Mouse (Mus musculus) heart, adult 2 months (tissue): Measurements from ENCODE around the gene Stox1. TPM values are rescaled to one million over a fixed set of nuclear protein-coding genes. Genes with fewer than 3 reads are reported as not detected.

Experiments
- DNase-seq, 2 experiments: peaks; one replicate each; pipeline ENCODE4 v3.0.0; 2021
- H3K27ac ChIP-seq: fragments of 200-600 bp; 2 replicates; pipeline ENCODE4 v1.8.1; 2022
- H3K27me3 ChIP-seq: fragments of 200-500 bp; 2 replicates; pipeline ENCODE4 v1.6.1; 2012; ENCODE audit warnings: mild to moderate bottlenecking, low read length, inconsistent platforms, mixed read lengths; ENCODE audit not compliant: control insufficient read depth, insufficient read depth
- H3K36me3 ChIP-seq: fragments of 200-500 bp; 2 replicates; pipeline ENCODE4 v1.6.1; 2012; ENCODE audit warnings: low read length, inconsistent platforms; ENCODE audit not compliant: control insufficient read depth, insufficient read depth
- H3K4me1 ChIP-seq: fragments of 200-500 bp; 2 replicates; pipeline ENCODE4 v1.6.1; 2011; ENCODE audit warnings: low read length; ENCODE audit not compliant: control insufficient read depth, insufficient read depth
- H3K4me3 ChIP-seq: fragments of 200-600 bp; 2 replicates; pipeline ENCODE4 v1.8.1; 2022
- H3K79me2 ChIP-seq: fragments of 200-500 bp; replicated peaks from 2 replicates; pipeline ENCODE4 v1.6.1; 2012; ENCODE audit warnings: mild to moderate bottlenecking, inconsistent platforms, low read length, moderate library complexity, mixed read lengths; ENCODE audit not compliant: control insufficient read depth, insufficient read depth
- H3K9ac ChIP-seq: fragments of 200-500 bp; 2 replicates; pipeline ENCODE4 v1.6.1; 2012; ENCODE audit warnings: low read depth, mild to moderate bottlenecking, control low read depth, inconsistent platforms, low read length, mixed read lengths
- CTCF ChIP-seq: fragments of 200-600 bp; IDR thresholded peaks from 2 replicates; pipeline ENCODE4 v1.8.1; 2022; ENCODE audit warnings: antibody characterized with exemption, mild to moderate bottlenecking, moderate library complexity
- EP300 ChIP-seq: fragments of 200-500 bp; IDR thresholded peaks from 2 replicates; pipeline ENCODE4 v1.6.1; 2011; ENCODE audit warnings: low read depth, low read length, control low read depth; ENCODE audit not compliant: insufficient read depth
- POLR2A ChIP-seq: fragments of 200-500 bp; IDR thresholded peaks from 2 replicates; pipeline ENCODE4 v1.6.1; 2011; ENCODE audit warnings: mild to moderate bottlenecking, low read depth, low read length, control low read depth; ENCODE audit not compliant: insufficient read depth
- WGBS: fragments of 180-500 bp; shearing (Covaris S2); methylation state at CpG from one replicate; pipeline ENCODE4 v1.1.7; 2018; 5-methylcytosine and 5-hydroxymethylcytosine counted together
- intact Hi-C: fragments of 180-260 bp; cut with DNase I; formaldehyde crosslinking; loops from one replicate; pipeline ENCODE4 v1.15.1; 2025
- polyA plus RNA-seq: library from polyadenylated mRNA; depleted of rRNA; stranded (reverse); fragments of >200 nt; gene quantifications from 2 replicates; pipeline ENCODE4 v1.2.3, GENCODE M21; 2012
- total RNA-seq, 2 experiments: library from RNA; stranded (reverse); gene quantifications; 2 replicates each; pipeline ENCODE4 v1.2.3; 2021

Stox1 gene
- total and polyA plus RNA-seq, 3 experiments = 0.43 to 1.0 (median 0.75) TPM

DNA sequence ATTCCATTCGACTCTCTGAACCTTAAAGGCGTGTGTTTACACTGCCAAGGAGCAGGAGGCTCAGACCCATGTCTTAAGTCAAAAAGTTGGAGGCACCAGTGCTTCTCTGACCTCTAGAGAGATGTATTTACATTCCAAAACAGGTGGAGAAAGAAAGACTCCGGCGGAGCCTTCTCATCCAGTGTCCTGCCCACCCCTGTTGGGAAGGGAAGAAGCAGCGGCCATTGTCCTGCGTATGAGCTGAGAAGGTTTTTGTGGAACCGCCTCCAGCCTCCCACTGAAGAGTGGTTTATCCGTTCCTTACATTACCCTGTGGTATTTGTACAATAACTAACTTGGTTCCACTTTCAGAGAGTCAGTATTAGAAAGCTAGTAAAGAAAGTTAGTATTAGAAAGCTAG lies 33.2 kb downstream of the Stox1 start:
- Histone ChIP-seq H3K9ac (no peak overlapping the region), H3K4me1 (no peaks in the 10 kb centered on the region), H3K27me3 (no peaks in the 10 kb centered on the region), H3K4me3 (no peak overlapping the region), H3K27ac (no peak overlapping the region), H3K79me2 (no peaks in the 10 kb centered on the region), H3K36me3 (no peaks in the 10 kb centered on the region)
- TF ChIP-seq CTCF (no peak), POLR2A (no peak), EP300 (no peak)
- DNase-seq = no peak
- intact Hi-C loops = no loop called here
- WGBS = 63% methylated on average over 8 of the region's 8 CpGs

DNA sequence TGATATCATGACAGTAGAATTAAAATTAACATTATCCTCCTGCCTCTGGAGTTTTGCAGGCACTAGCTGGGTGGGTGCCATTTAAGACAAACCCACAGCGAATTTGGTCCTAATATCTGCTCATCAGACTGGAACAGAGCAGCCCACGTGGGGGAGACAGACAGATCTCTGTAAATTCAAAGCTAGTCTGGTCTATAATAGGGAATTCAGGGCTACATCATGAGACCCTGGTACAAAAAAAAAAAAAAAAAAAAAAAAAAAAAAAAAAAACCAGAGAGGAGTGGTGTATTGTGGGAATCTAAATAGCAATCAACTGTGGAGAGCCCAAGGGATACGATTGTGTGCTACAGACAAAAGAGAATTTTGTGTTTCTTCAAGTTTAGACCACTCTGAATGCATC lies 33.7 kb downstream of the Stox1 start:
- Histone ChIP-seq H3K27ac (no peak overlapping the region), H3K27me3 (no peaks in the 10 kb centered on the region), H3K4me1 (no peaks in the 10 kb centered on the region), H3K4me3 (no peak overlapping the region), H3K9ac (no peak overlapping the region), H3K36me3 (no peaks in the 10 kb centered on the region), H3K79me2 (no peaks in the 10 kb centered on the region)
- DNase-seq = no peak
- WGBS = 78% methylated on average over 3 of the region's 3 CpGs
- TF ChIP-seq POLR2A (no peak), EP300 (no peak), CTCF (no peak)
- intact Hi-C loops = no loop called here

DNA sequence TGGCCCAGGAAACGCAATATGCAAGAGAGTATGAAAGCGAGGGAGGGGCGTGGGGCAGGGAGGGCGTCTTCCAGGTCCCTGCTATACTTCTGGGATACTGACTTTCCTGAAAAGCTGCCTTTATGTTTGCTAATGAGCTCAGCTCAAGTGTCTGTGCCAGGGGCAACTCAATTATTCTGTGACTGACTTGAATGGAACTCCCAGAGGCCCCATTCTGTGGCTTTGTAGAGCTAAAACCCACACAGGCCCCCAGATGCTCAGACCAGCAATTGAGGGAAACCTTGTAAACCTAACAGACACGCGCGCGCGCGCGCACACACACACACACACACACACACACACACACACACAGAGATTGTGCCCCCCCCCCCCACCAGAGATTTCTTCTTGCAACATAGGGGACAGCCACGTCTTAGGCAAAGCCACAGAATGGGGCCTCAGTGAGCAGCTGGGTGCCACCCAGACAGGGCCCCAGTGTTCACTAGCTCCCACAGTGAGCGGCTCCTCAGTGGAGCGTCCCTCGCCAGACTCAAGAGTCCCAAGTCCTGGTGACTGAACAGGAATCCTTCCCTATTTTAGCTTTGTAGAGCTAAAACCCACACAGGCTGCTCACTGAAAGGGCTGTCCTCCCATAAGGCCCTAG lies 38.8 kb downstream of the Stox1 start:
- DNase-seq = no peak

DNA sequence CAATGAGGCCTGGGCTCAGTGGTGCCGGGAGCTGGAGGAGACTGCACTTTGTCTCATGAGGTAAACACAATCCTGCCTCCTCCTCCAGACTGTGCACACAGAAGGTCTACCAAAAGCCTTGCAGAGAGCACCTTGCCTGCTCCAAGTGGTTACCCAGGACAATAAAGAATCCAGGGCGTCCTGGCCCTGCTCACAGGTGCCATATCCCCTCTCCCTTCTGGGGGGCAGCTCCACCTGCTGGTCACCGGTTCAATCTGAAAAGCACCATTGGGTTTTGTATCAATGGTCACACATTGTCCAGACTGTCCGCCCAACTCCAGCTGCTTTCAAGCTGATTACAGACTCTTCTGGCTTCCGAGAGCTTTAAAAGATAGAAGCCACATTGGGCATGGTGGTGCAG lies 42.9 kb downstream of the Stox1 start:
- WGBS = 36% methylated on average over 5 of the region's 5 CpGs
- Histone ChIP-seq H3K27me3 (no peaks in the 10 kb centered on the region), H3K4me3 (no peak overlapping the region), H3K9ac (no peak overlapping the region), H3K27ac (no peak overlapping the region), H3K79me2 (no peaks in the 10 kb centered on the region), H3K4me1 (no peaks in the 10 kb centered on the region), H3K36me3 (no peaks in the 10 kb centered on the region)
- peak; percentile 31 to 57 for DNase-seq
- TF ChIP-seq CTCF = peak; percentile 77
- no peak for TF ChIP-seq EP300
- intact Hi-C loops = loop anchor here (2.0 to 5.0 kb wide), 2 partner anchors 32 to 91 kb away; partner anchors contain the start of gene Ddx50

More for the DNA sequence above, 38.8 kb downstream of the Stox1 start:
- Histone ChIP-seq H3K27me3 (no peaks in the 10 kb centered on the region), H3K4me1 (no peaks in the 10 kb centered on the region), H3K4me3 (no peak overlapping the region), H3K9ac (no peak overlapping the region), H3K36me3 (no peaks in the 10 kb centered on the region), H3K27ac (no peak overlapping the region), H3K79me2 (no peaks in the 10 kb centered on the region)
- TF ChIP-seq EP300 = no peak
- TF ChIP-seq CTCF = no peak
- TF ChIP-seq POLR2A = no peak
- 84% methylated on average over 15 of the region's 15 CpGs for WGBS
- intact Hi-C loops = no loop called here

DNA sequence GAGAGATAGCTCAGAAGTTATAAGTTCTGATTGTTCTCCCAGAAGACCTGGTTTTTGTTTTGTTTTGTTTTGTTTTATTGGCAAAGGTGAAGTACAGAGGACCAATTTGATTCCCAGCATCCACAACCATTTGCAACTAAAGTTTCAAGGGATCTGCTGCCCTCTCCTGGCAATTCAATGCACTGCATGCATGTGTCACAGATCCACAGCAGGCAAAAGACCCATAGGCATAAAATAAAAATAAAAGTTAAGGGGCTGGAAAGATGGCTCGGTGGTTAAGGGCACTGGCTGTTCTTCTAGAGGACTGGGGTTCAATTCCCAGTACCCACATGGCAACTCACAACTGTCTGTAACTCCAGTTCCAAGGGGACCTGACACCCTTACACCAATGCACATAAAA lies 46.1 kb downstream of the Stox1 start:
- TF ChIP-seq CTCF (peak; percentile 52), POLR2A (no peak)
- Histone ChIP-seq H3K27me3 (no peaks in the 10 kb centered on the region), H3K9ac (no peak overlapping the region), H3K4me3 (no peak overlapping the region), H3K79me2 (no peaks in the 10 kb centered on the region), H3K36me3 (no peaks in the 10 kb centered on the region), H3K4me1 (no peaks in the 10 kb centered on the region), H3K27ac (no peak overlapping the region)
- intact Hi-C loops = loop anchor here (5.0 kb wide), 1 partner anchor 88 kb away; no protein-coding TSS in a partner anchor
- DNase-seq = no peak
- 88% methylated on average over 1 of the region's 1 CpGs for WGBS

DNA sequence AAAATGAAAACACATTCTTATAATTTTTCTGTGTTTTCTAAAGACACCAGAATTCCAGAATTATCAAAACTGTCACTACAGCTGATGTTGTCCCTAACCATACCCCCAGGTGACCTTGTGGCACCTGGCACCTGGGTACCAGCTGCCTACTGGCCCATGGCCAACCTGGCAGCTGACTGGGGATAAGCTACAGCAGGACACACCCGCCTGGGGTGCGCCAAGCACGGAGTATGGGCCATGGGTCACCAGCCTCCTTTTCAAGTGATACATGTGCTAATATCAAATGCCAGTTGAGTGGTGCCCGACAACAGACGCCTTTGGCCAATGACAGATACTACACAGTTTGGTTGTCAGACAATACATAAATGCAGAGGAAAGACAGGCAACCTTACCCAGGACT lies 48.6 kb downstream of the Stox1 start:
- no peak for TF ChIP-seq EP300
- no peak for TF ChIP-seq POLR2A
- TF ChIP-seq CTCF = no peak
- no peak overlapping the region for H3K9ac ChIP-seq
- no peaks in the 10 kb centered on the region for H3K36me3 ChIP-seq
- DNase-seq = no peak
- no peaks in the 10 kb centered on the region for H3K27me3 ChIP-seq
- intact Hi-C loops = no loop called here
- 68% methylated on average over 5 of the region's 5 CpGs for WGBS
- no peaks in the 10 kb centered on the region for H3K4me1 ChIP-seq
- no peaks in the 10 kb centered on the region for H3K79me2 ChIP-seq
- H3K27ac ChIP-seq = no peak overlapping the region
- no peak overlapping the region for H3K4me3 ChIP-seq
